Mouse (Mus musculus) cerebellum, adult 8-10 months (tissue): Measurements from ENCODE around the gene Tmem184b.

Source experiments
- DNase-seq: peaks from one replicate; pipeline ENCODE4 v3.0.0; 2022

The Tmem184b gene

GRCm38 (mm10) chr15:79429527-79429926, 26.2 kb upstream of the Tmem184b start:
- no peak for DNase-seq

- no peak for DNase-seq
These were observed 25.2 kb upstream of the Tmem184b start for GRCm38 (mm10) chr15:79428616-79429015.

- DNase-seq = no peak
These were observed 24.1 kb upstream of the Tmem184b start for GRCm38 (mm10) chr15:79427516-79427915.

- no peak for DNase-seq
These were observed 22.1 kb upstream of the Tmem184b start for GRCm38 (mm10) chr15:79425516-79425915.

GRCm38 (mm10) chr15:79424602-79425001, 21.2 kb upstream of the Tmem184b start:
- no peak for DNase-seq

- no peak for DNase-seq
These were observed 19.4 kb upstream of the Tmem184b start for GRCm38 (mm10) chr15:79422715-79423243.

- no peak for DNase-seq
These were observed 15.3 kb upstream of the Tmem184b start for GRCm38 (mm10) chr15:79418677-79419076.

GRCm38 (mm10) chr15:79418265-79418664, 14.9 kb upstream of the Tmem184b start:
- DNase-seq = no peak

- DNase-seq = no peak
These were observed 14.0 kb upstream of the Tmem184b start for GRCm38 (mm10) chr15:79417379-79417778.

- DNase-seq = no peak
These were observed 13.2 kb upstream of the Tmem184b start for GRCm38 (mm10) chr15:79416460-79417085.

- no peak for DNase-seq
These were observed 11.1 kb upstream of the Tmem184b start for GRCm38 (mm10) chr15:79414513-79414912.

GRCm38 (mm10) chr15:79413802-79414201, 10.4 kb upstream of the Tmem184b start:
- DNase-seq = no peak

GRCm38 (mm10) chr15:79413201-79413600, 9.8 kb upstream of the Tmem184b start:
- DNase-seq = no peak

- DNase-seq = no peak
These were observed 8.1 kb upstream of the Tmem184b start for GRCm38 (mm10) chr15:79411363-79412065.

- no peak for DNase-seq
These were observed 5.8 kb upstream of the Tmem184b start for GRCm38 (mm10) chr15:79409077-79409573.

- DNase-seq = no peak
These were observed 3.2 kb upstream of the Tmem184b start for GRCm38 (mm10) chr15:79406564-79406963.

GRCm38 (mm10) chr15:79404277-79404676, 908 bp upstream of the Tmem184b start:
- no peak for DNase-seq

GRCm38 (mm10) chr15:79403763-79404210, 418 bp upstream of the Tmem184b start:
- DNase-seq = peak; percentile 23

- no peak for DNase-seq
These were observed 1.2 kb downstream of the Tmem184b start for GRCm38 (mm10) chr15:79402176-79402575.

- DNase-seq = no peak
These were observed 2.4 kb downstream of the Tmem184b start for GRCm38 (mm10) chr15:79400975-79401365.

- no peak for DNase-seq
These were observed 3.0 kb downstream of the Tmem184b start for GRCm38 (mm10) chr15:79400134-79400974.

- DNase-seq = no peak
These were observed 3.9 kb downstream of the Tmem184b start for GRCm38 (mm10) chr15:79399231-79400052.
